Mouse (Mus musculus) ES-Bruce4 (cell line): Measurements from ENCODE around the gene U2af2. TPM values are rescaled to one million over a fixed set of nuclear protein-coding genes. Genes with fewer than 3 reads are reported as not detected.

ENCODE experiments used
- H3K27ac ChIP-seq: 2 replicates; pipeline ENCODE4 v1.5.1; 2012; ENCODE audit warnings: low read length, inconsistent platforms; ENCODE audit not compliant: insufficient read depth
- H3K27me3 ChIP-seq: 2 replicates; pipeline ENCODE4 v1.6.1; 2012; ENCODE audit warnings: mild to moderate bottlenecking, low read length, inconsistent platforms; ENCODE audit not compliant: control insufficient read depth, poor library complexity, insufficient read depth, severe bottlenecking
- H3K36me3 ChIP-seq: 2 replicates; pipeline ENCODE4 v1.6.1; 2012; ENCODE audit warnings: inconsistent platforms, mild to moderate bottlenecking, low read length, moderate library complexity; ENCODE audit not compliant: control insufficient read depth, poor library complexity, insufficient read depth, severe bottlenecking
- H3K4me1 ChIP-seq: one replicate; pipeline ENCODE4 v1.8.1; 2011; ENCODE audit warnings: low read length; ENCODE audit not compliant: control insufficient read depth, insufficient read depth
- H3K4me3 ChIP-seq: 2 replicates; pipeline ENCODE4 v1.5.1; 2011; ENCODE audit warnings: low read depth, mild to moderate bottlenecking, low read length
- H3K9ac ChIP-seq: 2 replicates; pipeline ENCODE4 v1.6.1; 2012; ENCODE audit warnings: low read depth, mild to moderate bottlenecking, inconsistent platforms; ENCODE audit not compliant: poor library complexity, severe bottlenecking
- H3K9me3 ChIP-seq: replicated peaks from 2 replicates; pipeline ENCODE4 v1.6.1; 2012; ENCODE audit warnings: mild to moderate bottlenecking, low read length, inconsistent platforms; ENCODE audit not compliant: control insufficient read depth, poor library complexity, insufficient read depth, severe bottlenecking
- CTCF ChIP-seq: IDR thresholded peaks from one replicate; pipeline ENCODE4 v1.8.1; 2011; ENCODE audit warnings: low read depth, low read length
- EP300 ChIP-seq: IDR thresholded peaks from 2 replicates; pipeline ENCODE4 v1.6.1; 2011; ENCODE audit warnings: low read depth, low read length; ENCODE audit not compliant: insufficient read depth
- POLR2A ChIP-seq: IDR thresholded peaks from one replicate; pipeline ENCODE4 v1.8.1; 2011; ENCODE audit warnings: low read length; ENCODE audit not compliant: insufficient read depth
- polyA plus RNA-seq: library from polyadenylated mRNA; stranded (reverse); fragments of >200 nt; gene quantifications from 2 replicates; pipeline ENCODE4 v1.2.4, GENCODE M21; 2011; ENCODE audit warnings: low read depth; ENCODE audit not compliant: missing spikeins, insufficient read depth, insufficient read length

The U2af2 gene
- polyA plus RNA-seq, 1 experiment = 236 TPM

DNA sequence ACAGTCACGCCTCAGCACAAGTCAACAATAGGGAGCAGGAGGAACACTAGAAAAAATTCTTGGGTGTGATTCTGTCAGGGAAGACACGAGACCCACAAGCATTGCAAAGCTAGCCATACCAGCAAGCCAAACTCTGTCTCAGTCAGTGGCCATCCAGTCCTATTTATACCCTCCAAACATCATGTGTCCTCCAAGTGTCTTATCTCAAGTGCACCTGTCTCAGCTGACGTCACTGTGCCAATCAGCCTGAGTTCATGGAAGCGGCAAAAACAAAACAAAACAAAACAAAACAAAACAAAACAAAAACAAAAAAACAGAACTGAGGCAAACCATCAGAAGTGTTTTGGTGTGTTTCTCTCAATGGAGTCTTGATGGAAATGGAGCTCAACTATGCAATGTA is 46.3 kb downstream of the U2af2 start:
- no peak for TF ChIP-seq CTCF
- TF ChIP-seq EP300 = no peak
- no peak for TF ChIP-seq POLR2A
- no peak overlapping the region for H3K27ac ChIP-seq
- no peaks in the 10 kb centered on the region for H3K36me3 ChIP-seq
- H3K9ac ChIP-seq = no peak overlapping the region
- H3K27me3 ChIP-seq = no peaks in the 10 kb centered on the region
- H3K4me3 ChIP-seq = no peak overlapping the region
- H3K9me3 ChIP-seq = no peaks in the 10 kb centered on the region
- no peaks in the 10 kb centered on the region for H3K4me1 ChIP-seq

DNA sequence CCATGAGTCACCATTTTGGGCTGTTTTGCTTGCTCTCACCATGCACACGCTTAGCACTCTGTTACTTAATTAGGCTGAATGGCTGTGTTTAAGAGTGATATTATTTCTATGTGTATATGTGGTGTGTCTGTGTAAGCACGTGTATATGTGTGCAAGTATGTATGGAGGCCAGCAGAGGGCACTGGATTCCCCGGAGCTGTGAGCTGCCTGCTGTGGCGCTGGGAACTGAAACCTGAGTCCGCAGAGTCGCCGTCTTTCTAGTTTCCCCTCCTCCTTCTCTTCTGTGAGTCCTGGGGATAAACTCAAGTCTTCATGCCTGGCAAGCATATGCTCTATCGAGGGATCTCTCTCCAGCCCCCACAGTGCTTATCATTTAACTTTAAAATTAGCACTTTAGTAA is 47.4 kb downstream of the U2af2 start:
- H3K27me3 ChIP-seq = no peaks in the 10 kb centered on the region
- no peak overlapping the region for H3K9ac ChIP-seq
- H3K4me1 ChIP-seq = no peaks in the 10 kb centered on the region
- TF ChIP-seq EP300 = no peak
- TF ChIP-seq CTCF = peak; percentile 57
- H3K4me3 ChIP-seq = no peak overlapping the region
- no peaks in the 10 kb centered on the region for H3K36me3 ChIP-seq
- no peak overlapping the region for H3K27ac ChIP-seq
- no peaks in the 10 kb centered on the region for H3K9me3 ChIP-seq

DNA sequence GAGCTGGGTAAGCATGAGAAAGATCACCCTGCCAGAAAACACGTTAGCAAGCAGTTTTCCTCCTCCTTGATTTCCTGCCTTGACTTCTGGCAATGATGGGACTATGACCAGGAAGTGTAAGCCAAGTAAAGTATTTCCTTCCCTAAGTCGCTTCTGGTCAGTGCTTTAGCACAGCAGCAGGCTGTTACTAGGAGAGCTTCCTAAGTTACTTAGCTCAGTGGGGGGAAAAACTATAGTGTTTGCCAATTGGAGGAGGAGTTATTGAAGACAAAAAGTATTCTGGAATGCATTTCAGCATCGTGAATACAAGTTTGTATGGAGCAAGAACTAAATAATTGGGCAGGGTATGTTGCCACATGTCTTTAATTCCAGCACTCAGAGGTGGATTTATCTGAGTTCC is 50.8 kb downstream of the U2af2 start:
- H3K4me1 ChIP-seq = no peaks in the 10 kb centered on the region
- H3K4me3 ChIP-seq = no peak overlapping the region
- no peak overlapping the region for H3K27ac ChIP-seq
- H3K36me3 ChIP-seq = no peaks in the 10 kb centered on the region
- TF ChIP-seq EP300 (no peak), POLR2A (no peak), CTCF (no peak)
- H3K27me3 ChIP-seq = no peaks in the 10 kb centered on the region
- no peaks in the 10 kb centered on the region for H3K9me3 ChIP-seq
- no peak overlapping the region for H3K9ac ChIP-seq

DNA sequence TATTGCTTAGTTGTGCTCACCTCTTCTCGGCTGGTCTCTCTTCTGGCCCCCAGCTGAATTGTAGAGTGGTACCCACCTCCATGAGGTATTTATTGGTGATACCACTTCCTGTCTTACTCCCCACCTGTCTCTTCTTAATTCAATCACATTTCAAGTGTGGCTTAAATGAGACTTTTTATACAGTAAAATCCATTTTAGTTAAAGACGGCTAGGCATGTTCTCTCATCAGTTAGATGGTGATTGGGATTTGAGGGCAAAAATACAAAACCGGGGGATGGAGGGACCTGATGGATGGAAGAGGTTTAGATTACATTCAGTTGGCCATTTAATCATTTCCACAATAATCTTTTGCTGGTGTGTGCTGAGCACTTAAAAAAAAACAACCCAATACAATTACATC is 54.9 kb downstream of the U2af2 start, which contains the start of gene Rfpl4:
Gene Rfpl4, minus strand, starts transcription at position 101 of the 400 bp plus-strand sequence.
- no peak within 1 kb of the TSS for H3K4me3 ChIP-seq
- no peaks in the 10 kb centered on the region for H3K36me3 ChIP-seq
- H3K27me3 ChIP-seq = no peaks in the 10 kb centered on the region
- no peak within 1 kb of the TSS for H3K27ac ChIP-seq
- TF ChIP-seq POLR2A (no peak), EP300 (no peak), CTCF (no peak)
- no peaks in the 10 kb centered on the region for H3K9me3 ChIP-seq
- no peak within 1 kb of the TSS for H3K9ac ChIP-seq
- H3K4me1 ChIP-seq = no peaks in the 10 kb centered on the region

DNA sequence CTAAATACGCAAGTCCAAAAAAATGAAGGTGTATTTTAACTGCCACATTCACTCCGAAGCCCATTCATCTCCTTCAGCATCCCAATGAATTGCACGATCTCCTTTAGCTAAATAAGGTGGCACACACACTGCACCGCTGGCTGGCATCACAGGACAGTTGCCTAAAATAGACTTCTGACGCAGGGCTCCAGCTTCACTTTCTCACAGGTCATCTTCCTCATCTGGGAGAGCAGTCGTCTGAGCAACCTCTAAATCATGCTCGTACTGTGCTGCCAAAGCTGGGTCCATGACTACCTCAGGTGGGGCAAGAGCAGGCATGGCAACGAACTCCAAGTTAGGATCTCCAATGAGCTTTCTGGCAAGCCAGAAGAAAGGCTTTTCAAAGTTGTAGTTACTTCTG is 63.1 kb downstream of the U2af2 start:
- Histone ChIP-seq H3K4me1 (no peaks in the 10 kb centered on the region), H3K9me3 (no peaks in the 10 kb centered on the region), H3K4me3 (no peak overlapping the region), H3K27me3 (no peaks in the 10 kb centered on the region; the same call in 1 of the 2 replicates), H3K9ac (no peak overlapping the region), H3K27ac (no peak overlapping the region), H3K36me3 (no peaks in the 10 kb centered on the region)
- TF ChIP-seq POLR2A (no peak), EP300 (no peak)

DNA sequence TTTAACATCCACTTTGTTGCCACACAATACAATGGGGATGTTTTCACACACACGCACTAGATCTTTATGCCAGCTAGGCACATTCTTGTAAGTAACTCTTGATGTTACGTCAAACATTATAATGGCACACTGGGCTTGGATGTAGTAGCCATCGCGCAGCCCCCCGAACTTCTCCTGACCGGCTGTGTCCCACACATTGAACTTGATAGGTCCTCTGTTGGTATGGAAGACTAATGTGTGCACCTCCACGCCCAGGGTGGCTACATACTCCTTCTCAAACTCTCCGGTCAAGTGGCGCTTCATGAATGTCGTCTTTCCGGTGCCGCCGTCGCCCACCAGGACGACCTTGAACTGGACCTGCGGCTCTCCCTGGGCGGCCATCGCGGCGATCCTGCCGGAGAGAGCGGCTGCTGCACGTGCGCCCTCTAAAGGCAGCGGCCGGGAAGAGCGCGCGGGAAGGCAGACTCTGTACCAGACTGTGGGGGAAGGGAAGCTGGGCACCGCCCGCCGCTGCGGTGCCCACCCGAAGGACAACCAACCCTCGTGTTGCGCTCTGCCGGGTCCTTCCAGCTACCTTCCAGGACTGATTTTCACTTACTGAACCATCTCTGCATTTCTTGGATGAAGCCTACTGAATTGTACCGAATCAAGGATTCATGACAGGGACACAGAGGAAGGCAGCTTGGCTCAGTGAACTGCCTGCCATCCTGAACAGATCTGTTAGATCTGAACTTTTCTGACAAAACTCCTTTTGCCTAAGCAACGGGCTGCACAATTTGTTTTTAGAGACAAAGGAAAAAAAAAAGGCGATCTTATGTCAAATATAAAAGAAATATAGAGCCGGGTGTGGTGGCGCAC is 63.8 kb downstream of the U2af2 start, which contains the start of gene Rasl2-9:
Gene Rasl2-9, minus strand, starts transcription at position 402 of the 858 bp plus-strand sequence.
- no peaks in the 10 kb centered on the region for H3K4me1 ChIP-seq
- peak within 1 kb of the TSS; percentile 81 for H3K4me3 ChIP-seq
- no peak within 1 kb of the TSS for H3K27ac ChIP-seq
- no peak within 1 kb of the TSS for H3K9ac ChIP-seq
- H3K27me3 ChIP-seq = no peaks in the 10 kb centered on the region; the same call in 1 of the 2 replicates
- TF ChIP-seq CTCF = peak; percentile 74
- no peak for TF ChIP-seq EP300
- no peak for TF ChIP-seq POLR2A
- H3K9me3 ChIP-seq = no peaks in the 10 kb centered on the region
- no peaks in the 10 kb centered on the region for H3K36me3 ChIP-seq

Other genes with a start within 250 kb of the U2af2 start
- gene Ube2s, start 249.6 kb upstream of the U2af2 start, polyA plus RNA-seq = 474 and 498 TPM in 2 replicates
- gene Shisa7, start 217.4 kb upstream of the U2af2 start, polyA plus RNA-seq = 3.8 and 5.3 TPM in 2 replicates
- 3.8 and 4.2 TPM in 2 replicates for gene Isoc2b, start 191.9 kb upstream of the U2af2 start, polyA plus RNA-seq
- gene Isoc2a, start 185.0 kb upstream of the U2af2 start, polyA plus RNA-seq = 3.3 and 4.3 TPM in 2 replicates
- 1.1 TPM in 2 replicates for gene Gm36210, start 155.6 kb upstream of the U2af2 start, polyA plus RNA-seq
- 5.0 and 5.4 TPM in 2 replicates for gene Zfp628, start 146.9 kb upstream of the U2af2 start, polyA plus RNA-seq
- gene Nat14, start 140.1 kb upstream of the U2af2 start, polyA plus RNA-seq = 2.2 and 3.3 TPM in 2 replicates
- 1.5 and 2.0 TPM in 2 replicates for gene Ssc5d, start 136.4 kb upstream of the U2af2 start, polyA plus RNA-seq
- 0.48 and 1.0 TPM in 2 replicates for gene Sbk2, start 97.7 kb upstream of the U2af2 start, polyA plus RNA-seq
- 0.25 and 0.55 TPM in 2 replicates for gene Sbk3, start 91.0 kb upstream of the U2af2 start, polyA plus RNA-seq
- 7.6 and 10.9 TPM in 2 replicates for gene Zfp579, start 66.0 kb upstream of the U2af2 start, polyA plus RNA-seq
- 2.5 and 4.7 TPM in 2 replicates for gene Zfp524, start 47.7 kb upstream of the U2af2 start, polyA plus RNA-seq
- 43.2 and 57.0 TPM in 2 replicates for gene Fiz1, start 47.4 kb upstream of the U2af2 start, polyA plus RNA-seq
- gene Gm44973, start 46.6 kb upstream of the U2af2 start, polyA plus RNA-seq = not detected in 2 replicates
- 23.0 and 24.7 TPM in 2 replicates for gene Zfp865, start 41.8 kb upstream of the U2af2 start, polyA plus RNA-seq
- 5.6 and 5.7 TPM in 2 replicates for gene Ccdc106, start 41.6 kb upstream of the U2af2 start, polyA plus RNA-seq
- gene 4632433K11Rik, start 28.0 kb upstream of the U2af2 start, polyA plus RNA-seq = 1.9 TPM in 1 of 2 replicates, not detected in the other
- gene Zfp784, start 23.7 kb upstream of the U2af2 start, polyA plus RNA-seq = 0.30 TPM in 1 of 2 replicates, not detected in the other
- gene Zfp580, start 10.6 kb upstream of the U2af2 start, polyA plus RNA-seq = 14.0 and 16.0 TPM in 2 replicates
- gene Epn1, start 18.1 kb downstream of the U2af2 start, polyA plus RNA-seq = 68.8 and 69.1 TPM in 2 replicates
- not detected in 2 replicates for gene Rfpl4, start 54.8 kb downstream of the U2af2 start, polyA plus RNA-seq
- 0.90 and 1.3 TPM in 2 replicates for gene Rasl2-9, start 63.8 kb downstream of the U2af2 start, polyA plus RNA-seq
- 0.06 TPM in 2 replicates for gene Vmn1r55, start 87.5 kb downstream of the U2af2 start, polyA plus RNA-seq
- gene Vmn1r56, start 134.6 kb downstream of the U2af2 start, polyA plus RNA-seq = not detected in 2 replicates
- not detected in 2 replicates for gene Vmn1r57, start 156.3 kb downstream of the U2af2 start, polyA plus RNA-seq